Mouse (Mus musculus) embryo, embryonic 9.5 days (tissue): ENCODE data around the gene Olfr1034.
"Not testable (repeated sequence)": the region's sequence is repeated elsewhere in the genome, so short reads cannot be mapped to it uniquely, and the experiment has no call there.

Source experiments
- DNase-seq: peaks from one replicate; pipeline ENCODE4 v3.0.0-alpha.2; 2017; ENCODE audit errors: extremely low spot score

Gene Olfr1034

GRCm38 (mm10) chr2:86045561-86045960 is at the start of gene Olfr1034:
Gene Olfr1034, plus strand, starts transcription at chr2:86045861.
- DNase-seq: no peak

DNA sequence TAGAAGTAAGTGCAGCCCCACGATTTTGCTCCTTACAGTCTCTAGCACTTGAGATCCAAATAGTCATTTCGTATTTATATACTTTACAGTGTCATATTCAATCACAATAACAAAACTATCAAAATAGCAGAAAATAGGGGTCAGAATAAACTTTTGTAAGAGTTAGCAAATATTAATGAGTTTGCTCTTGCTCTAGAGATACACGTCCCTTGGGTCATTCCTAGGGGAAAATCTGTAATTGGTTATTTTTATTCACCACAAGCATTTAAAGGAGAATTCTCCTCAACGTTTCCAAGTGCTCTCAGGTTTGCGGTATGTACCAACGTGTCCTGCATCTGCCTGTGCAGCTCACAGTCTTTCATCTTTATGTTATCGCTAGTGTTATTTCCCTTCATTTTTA is 40.4 kb upstream of the Olfr1034 start, which contains the start of gene Olfr1032:
Gene Olfr1032, plus strand, starts transcription at position 301 of the 400 bp plus-strand sequence.
- no peak for DNase-seq

GRCm38 (mm10) chr2:86020406-86020805 is 25.3 kb upstream of the Olfr1034 start, which contains the start of gene Olfr1033:
Gene Olfr1033, plus strand, starts transcription at chr2:86020633.
- DNase-seq: peak; percentile 15

- not testable (repeated sequence) for DNase-seq
These were observed 24.1 kb upstream of the Olfr1034 start for GRCm38 (mm10) chr2:86021518-86021917.

- DNase-seq: not testable (repeated sequence)
These were observed 5.1 kb downstream of the Olfr1034 start for GRCm38 (mm10) chr2:86050777-86051176.

DNA sequence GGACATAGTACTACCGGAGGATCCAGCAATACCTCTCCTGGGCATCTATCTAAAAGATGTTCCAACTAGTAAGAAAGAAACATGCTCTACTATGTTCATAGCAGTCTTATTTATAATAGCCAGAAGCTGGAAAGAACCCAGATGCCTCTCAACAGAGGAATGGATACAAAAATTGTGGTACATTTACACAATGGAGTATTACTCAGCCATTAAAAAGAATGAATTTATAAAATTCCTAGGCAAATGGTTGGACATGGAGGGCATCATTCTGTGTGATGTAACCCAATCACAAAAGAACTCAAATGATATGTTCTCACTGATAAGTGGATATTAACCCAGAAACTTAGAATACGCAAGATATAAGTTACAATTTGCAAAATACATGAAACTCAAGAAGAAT is 18.1 kb downstream of the Olfr1034 start:
- DNase-seq: not testable (repeated sequence)

- DNase-seq: no peak
These were observed 24.5 kb downstream of the Olfr1034 start for GRCm38 (mm10) chr2:86070189-86070588.

DNA sequence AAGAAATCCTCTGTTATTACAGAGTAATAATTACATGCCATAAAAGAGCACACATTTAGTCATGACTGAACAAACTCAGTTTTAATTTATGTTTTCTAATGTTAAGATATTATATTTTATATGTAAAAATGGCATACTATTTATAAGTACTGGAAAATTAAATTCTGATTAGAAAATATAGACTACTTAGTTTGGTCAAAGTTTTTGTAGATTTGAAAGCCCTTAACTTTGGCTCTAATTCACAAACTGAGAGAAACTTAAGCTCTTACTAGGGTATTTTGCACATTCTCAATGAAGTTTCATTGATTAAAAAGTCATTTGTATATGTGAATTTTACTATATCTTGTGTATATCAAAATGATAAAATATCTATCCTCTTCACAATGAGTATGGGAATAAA is 28.0 kb downstream of the Olfr1034 start, which contains the start of gene Olfr1036:
Gene Olfr1036, plus strand, starts transcription at position 301 of the 400 bp plus-strand sequence.
- not testable (repeated sequence) for DNase-seq

- DNase-seq: not testable (repeated sequence)
These were observed 34.8 kb downstream of the Olfr1034 start for GRCm38 (mm10) chr2:86080478-86080877.

DNA sequence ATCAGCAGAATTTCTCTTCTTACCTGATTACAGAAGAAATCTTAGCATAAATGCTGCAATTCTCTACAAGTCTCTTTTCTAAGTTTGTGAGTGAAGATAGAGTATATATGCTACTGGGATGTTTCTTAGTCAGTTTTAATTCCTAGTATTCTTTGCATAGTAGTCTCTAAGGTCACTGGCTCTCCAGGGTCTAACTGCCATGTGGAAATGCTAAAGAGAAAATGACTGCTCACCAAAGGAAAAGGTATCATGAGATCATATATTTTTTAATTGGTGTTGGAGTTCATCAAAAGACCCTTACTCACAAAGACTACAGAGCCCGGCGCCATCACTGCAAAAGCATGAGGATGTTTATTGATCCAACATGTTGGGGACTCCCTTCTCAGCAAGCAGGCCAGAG is 41.6 kb downstream of the Olfr1034 start, which contains the start of gene Olfr1037:
Gene Olfr1037, minus strand, starts transcription at position 101 of the 400 bp plus-strand sequence.
- DNase-seq: no peak
